Mouse (Mus musculus) forebrain, embryonic 15.5 days (tissue): ENCODE data around the gene Gm14308. TPM values are rescaled to one million over a fixed set of nuclear protein-coding genes. Genes with fewer than 3 reads are reported as not detected.
"Not testable (repeated sequence)": the region's sequence is repeated elsewhere in the genome, so short reads cannot be mapped to it uniquely, and the experiment has no call there.

Experiments
- ATAC-seq: fragments of 200-750 bp; cut with Nextera tagmentation; replicated peaks from 2 replicates; pipeline ENCODE4 v1.8.0; 2017; ENCODE audit warnings: mild to moderate bottlenecking, moderate TSS enrichment, moderate library complexity
- H3K27ac ChIP-seq: fragments of 300-500 bp; sonication (generic); replicated peaks from 2 replicates; pipeline ENCODE4 v1.5.1; 2015; ENCODE audit warnings: mild to moderate bottlenecking, inconsistent platforms
- H3K27me3 ChIP-seq: fragments of 300-500 bp; sonication (generic); 2 replicates; pipeline ENCODE4 v1.6.1; 2015; ENCODE audit warnings: inconsistent platforms
- H3K36me3 ChIP-seq: fragments of 300-500 bp; sonication (generic); 2 replicates; pipeline ENCODE4 v1.6.1; 2015; ENCODE audit warnings: mild to moderate bottlenecking, inconsistent platforms
- H3K4me1 ChIP-seq: fragments of 300-500 bp; sonication (generic); 2 replicates; pipeline ENCODE4 v1.6.1; 2015; ENCODE audit warnings: inconsistent platforms
- H3K4me2 ChIP-seq: fragments of 300-500 bp; sonication (generic); replicated peaks from 2 replicates; pipeline ENCODE4 v1.6.1; 2015; ENCODE audit warnings: mild to moderate bottlenecking, inconsistent platforms
- H3K4me3 ChIP-seq: fragments of 300-500 bp; sonication (generic); 2 replicates; pipeline ENCODE4 v1.5.1; 2015; ENCODE audit warnings: mild to moderate bottlenecking, inconsistent platforms
- H3K9ac ChIP-seq: fragments of 300-500 bp; sonication (generic); replicated peaks from 2 replicates; pipeline ENCODE4 v1.6.1; 2015; ENCODE audit warnings: mild to moderate bottlenecking, inconsistent platforms
- H3K9me3 ChIP-seq: fragments of 300-500 bp; sonication (generic); 2 replicates; pipeline ENCODE4 v1.6.1; 2016; ENCODE audit warnings: inconsistent platforms
- WGBS: fragments of 180-500 bp; shearing (Covaris S2); methylation state at CpG from one replicate; pipeline ENCODE4 v1.1.7; 2015; ENCODE audit warnings: mixed read lengths; 5-methylcytosine and 5-hydroxymethylcytosine counted together
- polyA plus RNA-seq: library from polyadenylated mRNA; unstranded; fragments of >200 nt; fragmentation: Nextera tagmentation; extraction: Ambion mirVana; gene quantifications from 2 replicates; pipeline ENCODE4 v1.2.1, GENCODE M21; 2015

The Gm14308 gene
- 26.2 and 28.2 TPM in 2 replicates for polyA plus RNA-seq

GRCm38 (mm10) chr2:176636244-176636643, at the start of gene Gm14308:
Gene Gm14308, minus strand, starts transcription at chr2:176636344.
- H3K4me1 ChIP-seq, H3K4me2 ChIP-seq, ATAC-seq, H3K27me3 ChIP-seq, H3K9ac ChIP-seq, H3K4me3 ChIP-seq, H3K9me3 ChIP-seq, H3K36me3 ChIP-seq, H3K27ac ChIP-seq: not testable (repeated sequence)
- WGBS: no CpG with 5 or more reads among the region's 4 CpGs

- H3K4me2 ChIP-seq, H3K27me3 ChIP-seq, H3K9me3 ChIP-seq, ATAC-seq, H3K36me3 ChIP-seq, H3K9ac ChIP-seq, H3K27ac ChIP-seq, H3K4me3 ChIP-seq, H3K4me1 ChIP-seq: not testable (repeated sequence)
- no CpG with 5 or more reads among the region's 6 CpGs for WGBS
Observed at GRCm38 (mm10) chr2:176670222-176670621, 34.1 kb upstream of the Gm14308 start, which contains the start of gene Zfp973. Gene Zfp973, plus strand, starts transcription at chr2:176670522.

Other genes with a start within 250 kb of the Gm14308 start
- gene Gm14435, start 212.8 kb downstream of the Gm14308 start, polyA plus RNA-seq: 11.8 and 13.4 TPM in 2 replicates
- 5.4 and 18.1 TPM in 2 replicates for gene Gm14434, start 149.6 kb downstream of the Gm14308 start, polyA plus RNA-seq
- gene Zfp967, start 115.3 kb downstream of the Gm14308 start, polyA plus RNA-seq: not detected in 2 replicates
- 8.0 and 8.4 TPM in 2 replicates for gene Zfp973, start 34.2 kb upstream of the Gm14308 start, polyA plus RNA-seq
- gene Gm14305, start 72.0 kb upstream of the Gm14308 start, polyA plus RNA-seq: 33.5 and 40.2 TPM in 2 replicates
- gene Gm14295, start 162.3 kb upstream of the Gm14308 start, polyA plus RNA-seq: 7.3 and 8.2 TPM in 2 replicates
- gene Gm14408, start 194.8 kb upstream of the Gm14308 start, polyA plus RNA-seq: not detected in 2 replicates